Mouse (Mus musculus) heart, embryonic 11.5 days (tissue): Measurements from ENCODE around the gene Slc25a41. TPM values are rescaled to one million over a fixed set of nuclear protein-coding genes. Genes with fewer than 3 reads are reported as not detected.
A peak's percentile ranks its signal among the peaks of the same experiment; 100 is the strongest.

Source experiments
- ATAC-seq: fragments of 200-750 bp; cut with Nextera tagmentation; replicated peaks from 2 replicates; pipeline ENCODE4 v1.8.0; 2017; ENCODE audit warnings: moderate library complexity; ENCODE audit not compliant: insufficient number of reproducible peaks, low FRiP score, low TSS enrichment
- H3K27ac ChIP-seq: fragments of 300-500 bp; sonication (generic); 2 replicates; pipeline ENCODE4 v1.5.1; 2014; ENCODE audit warnings: mild to moderate bottlenecking, low read depth, low read length
- H3K27me3 ChIP-seq: fragments of 300-500 bp; sonication (generic); 2 replicates; pipeline ENCODE4 v1.6.1; 2014; ENCODE audit warnings: mild to moderate bottlenecking, low read length, mixed read lengths; ENCODE audit not compliant: control insufficient read depth, insufficient read depth
- H3K36me3 ChIP-seq: fragments of 300-500 bp; sonication (generic); 2 replicates; pipeline ENCODE4 v1.6.1; 2014; ENCODE audit warnings: mild to moderate bottlenecking, low read length, moderate library complexity, mixed read lengths; ENCODE audit not compliant: control insufficient read depth, insufficient read depth
- H3K4me1 ChIP-seq: fragments of 300-500 bp; sonication (generic); 2 replicates; pipeline ENCODE4 v1.6.1; 2014; ENCODE audit warnings: low read length; ENCODE audit not compliant: control insufficient read depth, insufficient read depth
- H3K4me2 ChIP-seq: fragments of 300-500 bp; sonication (generic); 2 replicates; pipeline ENCODE4 v1.6.1; 2014; ENCODE audit warnings: mild to moderate bottlenecking, moderate library complexity
- H3K4me3 ChIP-seq: fragments of 300-500 bp; sonication (generic); 2 replicates; pipeline ENCODE4 v1.5.1; 2014; ENCODE audit warnings: low read depth, low read length
- H3K9ac ChIP-seq: fragments of 300-500 bp; sonication (generic); 2 replicates; pipeline ENCODE4 v1.6.1; 2014; ENCODE audit warnings: mild to moderate bottlenecking, low read depth, low read length, moderate library complexity
- H3K9me3 ChIP-seq: fragments of 300-500 bp; sonication (generic); replicated peaks from 2 replicates; pipeline ENCODE4 v1.6.1; 2016; ENCODE audit warnings: low read length; ENCODE audit not compliant: control insufficient read depth
- WGBS: fragments of 180-500 bp; shearing (Covaris S2); extraction: QIAGEN DNeasy Blood & Tissue Kit; methylation state at CpG from one replicate; pipeline ENCODE4 v1.1.7; 2014; ENCODE audit not compliant: insufficient replicate concordance; 5-methylcytosine and 5-hydroxymethylcytosine counted together
- polyA plus RNA-seq: library from polyadenylated mRNA; unstranded; fragments of >200 nt; fragmentation: Nextera tagmentation; extraction: Ambion mirVana; gene quantifications from 2 replicates; pipeline ENCODE4 v1.2.1, GENCODE M21; 2014

The Slc25a41 gene
- polyA plus RNA-seq, 1 experiment from 2014 or later = not detected

- Histone ChIP-seq H3K9ac (no peak overlapping the region), H3K4me3 (no peak overlapping the region), H3K27ac (no peak overlapping the region), H3K36me3 (peaks cover 19% of the 10 kb centered on the region), H3K4me1 (peaks cover 7% of the 10 kb centered on the region; the same call in 1 of the 2 replicates), H3K27me3 (no peaks in the 10 kb centered on the region), H3K4me2 (no peak overlapping the region), H3K9me3 (no peaks in the 10 kb centered on the region)
- WGBS = 90% methylated on average over 13 of the region's 13 CpGs
- ATAC-seq = no peak
These were observed 34.1 kb downstream of the Slc25a41 start for GRCm38 (mm10) chr17:57007137-57007905.

GRCm38 (mm10) chr17:57003994-57004393, 37.5 kb downstream of the Slc25a41 start:
- Histone ChIP-seq H3K4me1 (peaks cover 17% of the 10 kb centered on the region), H3K9me3 (no peaks in the 10 kb centered on the region), H3K4me2 (no peak overlapping the region), H3K9ac (no peak overlapping the region), H3K36me3 (peaks cover 21% of the 10 kb centered on the region), H3K27me3 (no peaks in the 10 kb centered on the region), H3K4me3 (no peak overlapping the region), H3K27ac (no peak overlapping the region)
- WGBS = 71% methylated on average over 7 of the region's 7 CpGs
- ATAC-seq = no peak

- Histone ChIP-seq H3K27ac (peak overlapping the region; percentile 70), H3K4me1 (peaks cover 25% of the 10 kb centered on the region), H3K4me3 (no peak overlapping the region), H3K4me2 (peak overlapping the region; percentile 42), H3K9ac (peak overlapping the region; percentile 16; the same call in 1 of the 2 replicates), H3K9me3 (no peaks in the 10 kb centered on the region), H3K36me3 (peaks cover 21% of the 10 kb centered on the region), H3K27me3 (no peaks in the 10 kb centered on the region)
- WGBS = 18% methylated on average over 8 of the region's 8 CpGs
- ATAC-seq = no peak
These were observed 40.2 kb downstream of the Slc25a41 start for GRCm38 (mm10) chr17:57001228-57001627.

GRCm38 (mm10) chr17:56999968-57000609, 41.4 kb downstream of the Slc25a41 start, which contains the start of gene Pspn:
Gene Pspn (minus strand): TSS chr17:57000018.
- Histone ChIP-seq H3K36me3 (peaks cover 22% of the 10 kb centered on the region), H3K4me1 (peaks cover 25% of the 10 kb centered on the region), H3K27ac (peak within 1 kb of the TSS; percentile 70; the same call in 1 of the 2 replicates), H3K9ac (peak within 1 kb of the TSS; percentile 16; the same call in 1 of the 2 replicates), H3K4me3 (no peak within 1 kb of the TSS), H3K27me3 (no peaks in the 10 kb centered on the region), H3K4me2 (no peak within 1 kb of the TSS), H3K9me3 (no peaks in the 10 kb centered on the region)
- WGBS = 89% methylated on average over 9 of the region's 9 CpGs
- no peak for ATAC-seq

- H3K4me1 ChIP-seq = peaks cover 25% of the 10 kb centered on the region
- no peak overlapping the region for H3K4me3 ChIP-seq
- H3K36me3 ChIP-seq = peaks cover 19% of the 10 kb centered on the region
- H3K9me3 ChIP-seq = no peaks in the 10 kb centered on the region
- no peak overlapping the region for H3K9ac ChIP-seq
- no peak for ATAC-seq
- no peaks in the 10 kb centered on the region for H3K27me3 ChIP-seq
- WGBS = 90% methylated on average over 9 of the region's 9 CpGs
- no peak overlapping the region for H3K4me2 ChIP-seq
- no peak overlapping the region for H3K27ac ChIP-seq
These were observed 42.0 kb downstream of the Slc25a41 start for GRCm38 (mm10) chr17:56999414-56999813.

- Histone ChIP-seq H3K4me1 (peaks cover 23% of the 10 kb centered on the region), H3K9ac (peak within 1 kb of the TSS; percentile 72; the same call in 1 of the 2 replicates), H3K4me3 (peak within 1 kb of the TSS; percentile 76), H3K27ac (no peak within 1 kb of the TSS; the same call in 1 of the 2 replicates), H3K4me2 (peak within 1 kb of the TSS; percentile 76), H3K27me3 (no peaks in the 10 kb centered on the region), H3K9me3 (no peaks in the 10 kb centered on the region), H3K36me3 (peaks cover 25% of the 10 kb centered on the region)
- peak; percentile 99 for ATAC-seq
- WGBS = 0% methylated on average over 38 of the region's 38 CpGs
These were observed 44.3 kb downstream of the Slc25a41 start, which contains the start of gene Alkbh7 for GRCm38 (mm10) chr17:56997029-56997667. Gene Alkbh7 (plus strand): TSS chr17:56997339.

- Histone ChIP-seq H3K9ac (no peak overlapping the region), H3K4me3 (no peak overlapping the region), H3K9me3 (no peaks in the 10 kb centered on the region), H3K4me2 (no peak overlapping the region; the same call in 1 of the 2 replicates), H3K27ac (no peak overlapping the region), H3K4me1 (peaks cover 18% of the 10 kb centered on the region), H3K27me3 (no peaks in the 10 kb centered on the region), H3K36me3 (peaks cover 25% of the 10 kb centered on the region)
- 72% methylated on average over 2 of the region's 2 CpGs for WGBS
- ATAC-seq = no peak
These were observed 44.9 kb downstream of the Slc25a41 start for GRCm38 (mm10) chr17:56996506-56996905.

GRCm38 (mm10) chr17:56995046-56995445, 46.4 kb downstream of the Slc25a41 start:
- no peak overlapping the region for H3K4me2 ChIP-seq
- no peak overlapping the region for H3K9ac ChIP-seq
- 86% methylated on average over 8 of the region's 8 CpGs for WGBS
- H3K27ac ChIP-seq = no peak overlapping the region
- H3K4me1 ChIP-seq = peaks cover 12% of the 10 kb centered on the region
- no peaks in the 10 kb centered on the region for H3K9me3 ChIP-seq
- H3K36me3 ChIP-seq = peaks cover 25% of the 10 kb centered on the region
- no peak overlapping the region for H3K4me3 ChIP-seq
- H3K27me3 ChIP-seq = no peaks in the 10 kb centered on the region
- no peak for ATAC-seq
